Mouse (Mus musculus): ENCODE results near the gene Casp7.

DNA sequence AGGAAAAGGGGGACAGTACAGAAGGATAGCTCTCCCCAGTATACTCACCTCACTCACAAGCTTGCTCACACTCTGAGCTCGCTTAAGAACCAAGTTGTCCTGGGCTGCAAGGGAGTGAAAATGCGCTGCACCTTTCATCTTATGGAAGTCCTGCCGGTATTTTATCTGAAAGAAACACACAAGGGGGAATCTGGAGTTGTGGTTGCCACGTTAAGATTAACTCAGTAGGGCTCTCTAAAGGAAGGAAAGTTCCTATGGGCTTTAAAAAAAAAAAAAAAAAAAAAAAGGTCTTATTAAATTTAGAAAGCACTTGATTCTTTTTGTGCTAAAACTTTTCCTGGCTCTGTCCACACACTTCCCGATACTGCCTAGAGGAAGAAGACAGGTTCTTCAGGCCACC is 18.9 kb upstream of the Casp7 start:
- TF ChIP-seq POLR2A (IDR thresholded peaks at IDR 0.05; ENCODE audit: low read depth, low read length) (no peak), CTCF (IDR thresholded peaks at IDR 0.05; ENCODE audit: borderline replicate concordance, insufficient read depth, low read length) (no peak)

Measured in embryonic fibroblast, embryonic 13.5 days (primary cell).